8 mouse cellular contexts compared by ENCODE assay signal in the genomic region with DNA sequence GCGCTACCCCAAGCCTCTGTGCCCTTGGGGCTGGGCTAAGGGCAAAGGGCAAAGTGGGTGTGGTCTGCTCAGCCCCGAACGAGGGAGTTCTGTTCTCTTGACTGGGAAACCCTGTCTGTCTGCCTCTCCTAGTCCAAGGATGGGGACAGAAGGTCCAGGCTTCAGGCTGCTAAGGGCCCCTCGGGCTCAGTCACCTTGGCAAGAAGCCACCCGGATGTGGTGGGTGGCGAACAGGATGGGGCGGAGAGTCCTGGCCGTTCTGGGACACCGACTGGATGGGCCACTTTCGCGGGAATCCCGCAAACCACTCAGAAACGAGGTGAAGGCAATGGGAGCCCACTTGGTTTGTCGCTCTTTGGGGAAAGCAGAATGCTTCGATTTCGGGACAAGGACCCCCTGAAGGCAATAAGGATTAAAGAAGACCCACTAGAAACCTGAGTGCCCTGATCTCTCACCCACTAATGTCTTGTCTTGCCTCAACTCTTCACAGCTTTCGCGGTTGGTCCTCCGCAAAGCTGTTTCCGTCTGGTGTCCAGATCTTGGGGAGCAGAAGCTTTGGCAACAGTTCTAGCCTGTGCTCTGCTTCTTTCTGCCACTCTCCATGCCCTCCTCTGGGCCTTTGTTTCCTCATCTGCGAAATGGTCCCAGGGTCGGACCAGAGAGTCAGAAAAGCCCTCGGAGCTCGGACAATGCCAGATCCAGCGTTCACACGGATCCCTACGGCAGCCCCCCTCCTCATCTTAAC. TPM values are rescaled to one million over a fixed set of nuclear protein-coding genes. Genes with fewer than 3 reads are reported as not detected.
DNase-seq lines count a peak whose midpoint lies in the region; ATAC-seq lines count a peak whose summit lies in the region.

No protein-coding gene starts in this region.

- peak overlapping the region; percentile 90 for H3K4me2 ChIP-seq in embryonic facial prominence, embryonic 12.5 days (replicated peaks)
- H3K4me2 ChIP-seq in heart, embryonic 12.5 days = peak overlapping the region; percentile 88
- H3K4me2 ChIP-seq in kidney, embryonic 14.5 days (replicated peaks; ENCODE audit: low read depth, low read length) = peak overlapping the region; percentile 95

- H3K9ac ChIP-seq in embryonic facial prominence, embryonic 12.5 days = peak overlapping the region; percentile 91; the same call in 1 of the 2 replicates
- H3K9ac ChIP-seq in heart, embryonic 12.5 days = peak overlapping the region; percentile 82
- H3K9ac ChIP-seq in kidney, embryonic 14.5 days (ENCODE audit: low read depth, low read length) = peak overlapping the region; percentile 93

- DNase-seq in ES-CJ7 (ENCODE audit: low read depth, low spot score) = peak; percentile 82
- DNase-seq in adrenal gland, adult 18-20 months (ENCODE audit: low spot score in 2 of 2) = peak; percentile 78 to 79
- DNase-seq in lung, postnatal 10 days = peak; percentile 95
- peak; percentile 74 for DNase-seq in skeletal muscle tissue, adult 2 months (ENCODE audit: low read depth, low spot score)
- no peak for DNase-seq in T-cell, adult 2 months (ENCODE audit: low spot score)

- no peaks in the 10 kb centered on the region for H3K9me3 ChIP-seq in embryonic facial prominence, embryonic 12.5 days
- no peaks in the 10 kb centered on the region for H3K9me3 ChIP-seq in heart, embryonic 12.5 days (replicated peaks)
- no peaks in the 10 kb centered on the region for H3K9me3 ChIP-seq in kidney, embryonic 14.5 days (ENCODE audit: control insufficient read depth, low read length)

- peak overlapping the region; percentile 86 for H3K4me3 ChIP-seq in embryonic facial prominence, embryonic 12.5 days
- peak overlapping the region; percentile 64 for H3K4me3 ChIP-seq in heart, embryonic 12.5 days
- peak overlapping the region; percentile 85 for H3K4me3 ChIP-seq in kidney, embryonic 14.5 days (ENCODE audit: low read length)

- no peaks in the 10 kb centered on the region for H3K36me3 ChIP-seq in embryonic facial prominence, embryonic 12.5 days
- H3K36me3 ChIP-seq in heart, embryonic 12.5 days = no peaks in the 10 kb centered on the region
- H3K36me3 ChIP-seq in kidney, embryonic 14.5 days (ENCODE audit: control insufficient read depth, insufficient read depth, low read length) = no peaks in the 10 kb centered on the region

- H3K27ac ChIP-seq in embryonic facial prominence, embryonic 12.5 days = peak overlapping the region; percentile 41; the same call in 1 of the 2 replicates
- peak overlapping the region; percentile 81; the same call in 1 of the 2 replicates for H3K27ac ChIP-seq in heart, embryonic 12.5 days (ENCODE audit: poor library complexity, severe bottlenecking)
- H3K27ac ChIP-seq in kidney, embryonic 14.5 days (ENCODE audit: low read depth, low read length) = peak overlapping the region; percentile 21; the same call in 1 of the 2 replicates

- peaks cover 36% of the 10 kb centered on the region for H3K4me1 ChIP-seq in embryonic facial prominence, embryonic 12.5 days
- H3K4me1 ChIP-seq in heart, embryonic 12.5 days (replicated peaks) = peaks cover 23% of the 10 kb centered on the region
- peaks cover 31% of the 10 kb centered on the region for H3K4me1 ChIP-seq in kidney, embryonic 14.5 days (ENCODE audit: control insufficient read depth, insufficient read depth, low read length)

- no peaks in the 10 kb centered on the region; the same call in 1 of the 2 replicates for H3K27me3 ChIP-seq in embryonic facial prominence, embryonic 12.5 days
- H3K27me3 ChIP-seq in heart, embryonic 12.5 days (replicated peaks) = peaks cover 23% of the 10 kb centered on the region
- peaks cover 7% of the 10 kb centered on the region for H3K27me3 ChIP-seq in kidney, embryonic 14.5 days (ENCODE audit: control insufficient read depth, insufficient read depth, low read length)

- ATAC-seq in embryonic facial prominence, embryonic 12.5 days (ENCODE audit: insufficient number of reproducible peaks, insufficient read depth, low FRiP score, low TSS enrichment) = no peak
- peak; percentile 58 for ATAC-seq in heart, embryonic 12.5 days (ENCODE audit: insufficient number of reproducible peaks, low FRiP score)
- ATAC-seq in kidney, embryonic 14.5 days (ENCODE audit: low FRiP score, low TSS enrichment) = peak; percentile 25; the same call in 1 of the 2 replicates

- WGBS in embryonic facial prominence, embryonic 12.5 days = 2% methylated on average over 27 of the region's 27 CpGs
- 2% methylated on average over 27 of the region's 27 CpGs for WGBS in heart, embryonic 12.5 days
- under 1% methylated on average over 27 of the region's 27 CpGs for WGBS in kidney, embryonic 14.5 days

RNA-seq across cellular contexts. Expression of a gene that starts 0.7 kb away (rescaled TPM):
- total RNA-seq in adrenal gland, adult 18-20 months (2021) = 10 to 100 TPM; 25.8 to 27.4 TPM
- 8.3 and 9.0 TPM in 2 replicates for polyA plus RNA-seq in embryonic facial prominence, embryonic 12.5 days (2016; fragmentation: Nextera tagmentation; extraction: Ambion mirVana)
- polyA plus RNA-seq in heart, embryonic 12.5 days (2016; fragmentation: Nextera tagmentation; extraction: Ambion mirVana) = 1.9 and 2.1 TPM in 2 replicates
- polyA plus RNA-seq in kidney, embryonic 14.5 days (2014; fragmentation: Nextera tagmentation; extraction: Ambion mirVana) = 6.5 and 6.8 TPM in 2 replicates

Comparison
In these comparisons a context has a peak if more than half of its experiments do, and no peak if none do; other contexts are left out.
1. H3K27ac ChIP-seq: peak in every context shown above with its lines; median percentile 81 in heart, embryonic 12.5 days; 41 in embryonic facial prominence, embryonic 12.5 days; 21 in kidney, embryonic 14.5 days.